Mouse (Mus musculus) E14TG2a.4 (cell line): ENCODE data around the gene Phip.

Source experiments
- H3K27me3 ChIP-seq: 2 replicates; pipeline ENCODE4 v1.6.1; 2014; ENCODE audit warnings: low read length, control low read depth; ENCODE audit not compliant: insufficient read depth
- H3K36me3 ChIP-seq: 2 replicates; pipeline ENCODE4 v1.6.1; 2014; ENCODE audit warnings: low read length, control low read depth; ENCODE audit not compliant: insufficient read depth
- H3K4me1 ChIP-seq: replicated peaks from 2 replicates; pipeline ENCODE4 v1.6.1; 2014; ENCODE audit warnings: low read depth, low read length, control low read depth
- H3K4me3 ChIP-seq: replicated peaks from 2 replicates; pipeline ENCODE4 v1.5.1; 2014; ENCODE audit warnings: mild to moderate bottlenecking, low read length
- H3K9me3 ChIP-seq: 2 replicates; pipeline ENCODE4 v1.6.1; 2014; ENCODE audit warnings: low read length, control low read depth
- CTCF ChIP-seq: conservative IDR thresholded peaks from 2 replicates; pipeline ENCODE4 v1.5.1; 2014; ENCODE audit warnings: low read length
- NANOG ChIP-seq: IDR thresholded peaks from 2 replicates; pipeline ENCODE4 v1.6.1; 2014; ENCODE audit warnings: borderline replicate concordance, low read length, mixed read lengths
- POU5F1 ChIP-seq: IDR thresholded peaks from 2 replicates; pipeline ENCODE4 v1.6.1; 2014; ENCODE audit warnings: low read length, borderline replicate concordance

The Phip gene

DNA sequence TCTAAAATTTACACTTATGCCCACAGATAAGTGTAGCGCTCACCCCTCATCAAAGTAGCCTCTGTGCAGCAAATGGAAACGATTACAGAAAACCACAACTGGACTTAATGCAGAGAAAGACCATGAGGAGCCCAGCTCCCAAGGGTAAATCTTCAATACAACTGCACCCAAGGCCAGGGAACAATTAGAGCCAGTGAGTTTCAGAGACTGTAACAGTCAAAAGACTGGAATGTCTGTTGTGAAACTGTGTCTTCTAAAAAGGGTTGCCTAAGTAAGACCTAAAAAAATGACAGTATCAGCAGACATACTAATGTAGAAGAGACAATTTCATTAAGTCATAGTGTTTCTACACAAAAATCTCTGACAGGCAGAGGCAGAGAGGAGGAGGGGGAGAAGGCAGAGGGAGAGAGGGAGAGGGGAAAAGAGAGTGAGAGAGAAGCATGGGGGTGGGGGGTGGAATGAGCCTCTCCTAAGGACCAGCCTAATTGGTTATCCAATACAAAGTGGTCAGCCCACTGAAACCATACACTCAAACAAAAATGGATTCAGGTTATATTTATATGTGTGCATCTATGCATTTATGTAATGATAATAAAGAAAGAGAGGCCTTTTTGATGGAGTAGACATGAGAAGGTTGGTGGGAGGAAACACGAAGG is 113.4 kb downstream of the Phip start:
- no peak for TF ChIP-seq CTCF
- no peak for TF ChIP-seq POU5F1
- TF ChIP-seq NANOG, result no peak

DNA sequence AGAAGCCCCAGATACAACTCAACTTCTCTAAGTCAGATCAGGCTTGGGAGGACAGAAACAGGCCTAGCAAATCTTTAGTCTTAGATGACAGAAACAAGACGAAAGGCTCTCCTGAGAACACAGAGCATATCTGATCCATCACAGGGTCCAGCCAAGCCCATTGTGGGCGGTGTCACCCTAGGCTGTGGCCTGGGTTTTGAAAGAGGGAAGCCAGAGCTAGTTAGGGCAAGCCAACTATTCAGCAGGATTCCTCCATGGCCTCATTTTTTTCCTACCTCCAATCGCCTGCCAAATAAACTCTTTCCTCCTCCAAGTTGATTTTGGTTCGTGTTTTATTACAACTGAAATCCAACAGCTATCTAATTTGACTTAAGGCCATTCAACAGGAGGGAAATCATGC is 114.0 kb downstream of the Phip start:
- Histone ChIP-seq H3K4me3 (no peak overlapping the region), H3K4me1 (no peaks in the 10 kb centered on the region), H3K27me3 (no peaks in the 10 kb centered on the region), H3K36me3 (peaks cover 2% of the 10 kb centered on the region; the same call in 1 of the 2 replicates), H3K9me3 (no peaks in the 10 kb centered on the region)
- TF ChIP-seq POU5F1 (no peak), CTCF (no peak), NANOG (no peak)

More for the DNA sequence above, 113.4 kb downstream of the Phip start:
- Histone ChIP-seq H3K4me1 (no peaks in the 10 kb centered on the region), H3K9me3 (no peaks in the 10 kb centered on the region), H3K4me3 (no peak overlapping the region), H3K27me3 (no peaks in the 10 kb centered on the region), H3K36me3 (peaks cover 2% of the 10 kb centered on the region; the same call in 1 of the 2 replicates)

DNA sequence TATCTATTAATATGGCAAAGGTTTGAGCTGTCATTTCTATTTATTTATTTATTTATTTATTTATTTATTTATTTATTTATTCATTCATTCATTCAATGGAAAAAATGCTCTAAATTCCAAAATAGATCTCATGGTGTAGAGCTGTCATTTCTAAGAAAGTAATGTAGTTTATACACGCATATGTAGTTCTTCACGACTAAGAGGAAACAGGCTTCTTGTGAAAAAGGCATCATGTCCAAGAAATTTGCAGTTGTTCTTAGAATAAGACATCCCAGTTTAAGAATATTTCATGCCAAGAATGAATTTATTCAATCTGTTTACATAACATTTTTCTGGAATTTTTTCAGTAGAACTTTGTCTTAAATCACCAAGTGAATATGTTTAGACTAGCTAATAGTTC is 114.5 kb downstream of the Phip start:
- TF ChIP-seq CTCF, result no peak
- TF ChIP-seq NANOG, result no peak
- TF ChIP-seq POU5F1, result no peak

DNA sequence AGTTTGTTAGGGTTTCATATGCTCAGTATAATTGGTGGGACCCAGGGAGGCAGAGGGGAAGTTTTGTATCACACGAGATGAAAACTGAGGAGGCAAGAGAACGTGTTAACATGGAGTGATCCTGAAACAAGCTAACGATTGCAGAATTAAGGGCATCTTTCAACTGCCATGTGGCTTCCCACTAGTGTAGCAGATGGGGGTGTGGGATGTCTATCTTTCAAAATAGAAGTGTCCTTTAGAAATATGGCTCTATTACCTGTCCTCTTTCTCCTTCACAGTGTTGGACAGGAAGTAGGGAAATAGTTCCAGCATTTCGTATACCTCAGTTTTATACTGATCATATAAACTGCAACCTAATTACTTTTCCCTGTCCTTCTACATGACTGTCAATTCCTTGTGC is 119.1 kb downstream of the Phip start:
- H3K27me3 ChIP-seq, result no peaks in the 10 kb centered on the region
- H3K4me3 ChIP-seq, result no peak overlapping the region
- H3K4me1 ChIP-seq, result no peaks in the 10 kb centered on the region
- peaks cover 4% of the 10 kb centered on the region; the same call in 1 of the 2 replicates for H3K9me3 ChIP-seq
- H3K36me3 ChIP-seq, result no peaks in the 10 kb centered on the region
- TF ChIP-seq NANOG, result no peak
- TF ChIP-seq POU5F1, result no peak
- TF ChIP-seq CTCF, result no peak

More for the DNA sequence above, 114.5 kb downstream of the Phip start:
- Histone ChIP-seq H3K4me3 (no peak overlapping the region), H3K4me1 (no peaks in the 10 kb centered on the region), H3K27me3 (no peaks in the 10 kb centered on the region), H3K9me3 (no peaks in the 10 kb centered on the region), H3K36me3 (peaks cover 1% of the 10 kb centered on the region; the same call in 1 of the 2 replicates)

DNA sequence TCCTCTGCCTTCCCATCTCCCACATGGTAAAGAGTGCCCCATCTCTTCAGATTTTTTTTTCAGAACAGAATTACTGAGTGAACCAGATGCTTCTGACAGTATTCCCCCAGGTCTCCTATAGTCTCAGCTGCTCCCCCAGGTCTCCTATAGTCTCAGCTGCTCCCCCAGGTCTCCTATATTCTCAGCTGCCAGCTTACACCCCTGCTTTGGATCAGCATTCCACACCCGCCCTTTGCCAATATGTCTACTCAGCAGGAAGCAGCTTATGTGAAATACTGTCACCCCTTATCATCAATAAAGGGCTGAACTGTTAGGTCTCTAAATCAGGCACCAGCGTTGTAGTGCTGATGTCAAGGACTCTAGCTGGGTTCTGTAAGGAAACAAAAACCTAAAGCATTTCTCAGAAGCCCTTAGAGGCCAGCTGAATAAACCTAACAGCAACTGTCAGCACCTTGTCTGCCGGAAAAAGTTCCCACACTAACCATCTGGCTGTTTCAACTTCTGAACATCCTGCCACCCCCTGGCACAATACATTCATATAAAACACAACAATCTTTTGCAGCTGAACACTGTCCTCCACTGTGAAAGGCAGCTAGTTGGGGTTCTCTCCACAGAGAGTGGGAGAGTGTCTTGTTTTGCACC is 120.2 kb downstream of the Phip start:
- Histone ChIP-seq H3K4me3 (no peak overlapping the region), H3K27me3 (no peaks in the 10 kb centered on the region), H3K9me3 (peaks cover 8% of the 10 kb centered on the region; the same call in 1 of the 2 replicates), H3K4me1 (no peaks in the 10 kb centered on the region), H3K36me3 (no peaks in the 10 kb centered on the region)
- TF ChIP-seq CTCF, result no peak
- no peak for TF ChIP-seq POU5F1
- TF ChIP-seq NANOG, result no peak

DNA sequence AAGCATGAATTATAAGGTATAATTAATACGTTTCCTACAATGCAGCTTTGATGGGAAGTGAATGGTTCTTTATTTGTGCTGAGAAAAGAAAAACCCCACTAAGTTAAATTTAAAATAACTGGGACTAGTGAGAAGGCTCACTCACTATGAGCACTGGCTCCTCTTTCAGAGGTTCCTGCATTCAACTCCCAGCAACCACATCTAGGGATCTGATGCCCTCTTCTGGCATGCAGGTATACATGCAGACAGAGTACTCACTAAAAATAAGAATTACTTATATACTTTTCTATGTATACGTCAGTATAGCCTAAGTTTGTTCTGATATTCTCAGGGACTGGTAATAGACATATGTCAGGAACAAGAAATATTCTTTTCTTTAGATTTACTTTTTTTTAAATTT is 121.3 kb downstream of the Phip start:
- Histone ChIP-seq H3K27me3 (no peaks in the 10 kb centered on the region), H3K4me1 (no peaks in the 10 kb centered on the region), H3K36me3 (no peaks in the 10 kb centered on the region), H3K4me3 (no peak overlapping the region), H3K9me3 (peaks cover 8% of the 10 kb centered on the region; the same call in 1 of the 2 replicates)
- no peak for TF ChIP-seq NANOG
- TF ChIP-seq CTCF, result peak; percentile 18; the same call in 1 of the 2 replicates
- TF ChIP-seq POU5F1, result no peak

DNA sequence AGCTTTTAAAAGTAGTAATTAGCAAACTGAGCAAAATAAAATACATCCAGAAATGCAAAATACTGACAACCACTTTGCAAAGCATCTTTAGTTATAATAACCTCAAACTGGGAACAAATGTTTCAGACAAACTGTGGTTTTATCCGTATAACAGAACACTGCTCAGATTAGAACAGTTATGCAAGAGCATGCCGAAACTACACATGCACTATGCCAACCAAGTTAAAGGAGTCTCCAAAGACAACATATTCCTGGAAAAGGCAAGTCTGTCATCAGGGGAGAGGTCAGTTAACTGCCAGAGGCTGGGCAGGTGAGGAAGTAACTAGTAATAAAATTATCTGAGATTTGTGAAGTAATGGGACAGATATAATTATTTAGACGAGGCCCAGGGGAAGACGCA is 132.6 kb downstream of the Phip start:
- TF ChIP-seq POU5F1 (no peak), CTCF (no peak), NANOG (no peak)
- peaks cover 3% of the 10 kb centered on the region; the same call in 1 of the 2 replicates for H3K36me3 ChIP-seq
- H3K4me3 ChIP-seq, result no peak overlapping the region
- no peaks in the 10 kb centered on the region for H3K4me1 ChIP-seq
- no peaks in the 10 kb centered on the region for H3K9me3 ChIP-seq
- no peaks in the 10 kb centered on the region for H3K27me3 ChIP-seq

DNA sequence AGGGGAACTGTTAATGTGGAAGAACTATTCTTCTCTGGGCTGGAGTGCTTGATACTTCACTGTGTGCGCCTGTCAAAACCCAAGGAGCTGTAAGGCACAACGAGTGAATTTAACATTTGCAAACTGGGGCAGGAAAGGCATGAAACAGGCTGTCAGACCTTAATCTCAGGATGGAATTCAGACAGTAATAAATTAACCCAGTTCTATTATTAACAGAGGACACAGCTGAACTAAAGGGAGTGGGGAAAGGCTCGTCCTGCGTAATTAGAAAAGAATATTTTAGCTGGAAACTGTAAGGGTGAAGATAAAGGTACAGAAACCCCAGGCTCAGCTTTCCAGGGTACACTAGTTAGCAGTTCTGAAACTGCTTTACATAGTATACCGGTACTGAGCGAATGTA is 139.4 kb downstream of the Phip start:
- no peaks in the 10 kb centered on the region; the same call in 1 of the 2 replicates for H3K36me3 ChIP-seq
- TF ChIP-seq CTCF, result no peak
- no peak for TF ChIP-seq POU5F1
- TF ChIP-seq NANOG, result no peak
- H3K4me1 ChIP-seq, result no peaks in the 10 kb centered on the region

More for the DNA sequence above, 139.4 kb downstream of the Phip start:
- H3K27me3 ChIP-seq, result no peaks in the 10 kb centered on the region
- H3K9me3 ChIP-seq, result no peaks in the 10 kb centered on the region
- H3K4me3 ChIP-seq, result no peak overlapping the region
